Mouse (Mus musculus) cerebellum, adult 11-12 months (tissue): ENCODE data around the gene Isca2.

Experiments
- DNase-seq: peaks from one replicate; pipeline ENCODE4 v3.0.0; 2022

Gene Isca2

GRCm38 (mm10) chr12:84772726-84773441 lies at the start of gene Isca2, which contains the start of gene Npc2:
Gene Isca2, plus strand, starts transcription at chr12:84773251.
Gene Npc2, minus strand, starts transcription at chr12:84773152.
- DNase-seq = peak; percentile 99

DNA sequence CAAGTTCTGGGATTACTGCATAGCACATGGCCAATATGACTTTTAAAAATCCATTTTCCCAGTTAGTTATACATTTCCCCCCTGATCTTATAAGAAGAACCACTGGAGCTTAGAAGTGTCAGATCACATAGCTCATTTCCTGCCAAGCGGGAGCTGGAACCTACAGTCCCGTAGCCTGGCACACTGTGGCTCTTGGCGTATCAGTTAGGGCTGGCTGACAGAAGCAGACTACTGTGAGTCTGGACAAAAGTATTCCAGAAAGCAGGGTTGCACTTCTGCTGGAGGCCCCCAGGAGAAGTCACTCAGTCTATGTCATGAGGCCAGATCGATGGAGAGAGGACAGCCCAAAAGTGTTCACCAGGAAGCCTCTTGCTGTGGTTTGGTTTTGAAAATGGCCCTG lies 46.7 kb upstream of the Isca2 start:
- no peak for DNase-seq

DNA sequence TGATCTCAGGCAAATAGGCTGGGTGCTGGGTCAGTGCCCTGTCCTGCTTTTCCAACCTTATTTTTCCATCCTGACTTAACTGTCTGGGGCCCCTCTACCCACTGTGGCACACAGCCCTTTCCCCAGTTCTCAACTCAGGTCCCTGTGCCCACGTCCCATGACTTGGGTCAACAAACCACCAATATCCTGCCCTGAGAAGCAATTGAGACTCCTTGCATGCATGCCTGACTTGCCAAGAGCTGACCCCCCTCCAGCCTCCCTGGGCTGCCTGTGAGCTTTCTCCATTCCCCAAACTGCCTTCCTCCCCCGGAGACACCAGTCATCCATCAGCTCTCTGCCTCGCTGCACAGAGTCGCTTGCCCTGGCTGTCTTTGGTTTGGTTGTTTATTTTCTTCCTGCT lies 46.1 kb upstream of the Isca2 start:
- DNase-seq = no peak

DNA sequence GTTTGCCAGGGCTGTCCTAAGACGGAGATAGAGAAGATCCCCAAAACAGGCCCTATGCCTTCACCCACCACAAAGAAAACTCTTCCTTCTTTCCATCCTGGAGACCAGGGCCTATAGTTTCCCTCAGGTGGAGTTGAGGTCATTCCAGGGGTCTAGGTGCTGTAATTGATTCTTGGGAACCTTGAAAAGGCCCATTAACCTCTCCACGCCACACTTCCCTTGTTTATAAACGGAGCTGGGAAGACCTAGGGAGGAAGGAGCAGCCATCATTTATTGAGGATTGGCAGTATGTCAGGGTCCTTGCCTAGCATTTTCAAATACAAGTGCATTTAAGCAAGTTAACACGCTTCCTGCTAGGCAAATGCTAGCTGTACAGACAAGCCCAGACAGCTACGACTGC lies 45.6 kb upstream of the Isca2 start:
- DNase-seq = no peak

- DNase-seq = no peak
Measured at GRCm38 (mm10) chr12:84728421-84728820, 44.6 kb upstream of the Isca2 start.

DNA sequence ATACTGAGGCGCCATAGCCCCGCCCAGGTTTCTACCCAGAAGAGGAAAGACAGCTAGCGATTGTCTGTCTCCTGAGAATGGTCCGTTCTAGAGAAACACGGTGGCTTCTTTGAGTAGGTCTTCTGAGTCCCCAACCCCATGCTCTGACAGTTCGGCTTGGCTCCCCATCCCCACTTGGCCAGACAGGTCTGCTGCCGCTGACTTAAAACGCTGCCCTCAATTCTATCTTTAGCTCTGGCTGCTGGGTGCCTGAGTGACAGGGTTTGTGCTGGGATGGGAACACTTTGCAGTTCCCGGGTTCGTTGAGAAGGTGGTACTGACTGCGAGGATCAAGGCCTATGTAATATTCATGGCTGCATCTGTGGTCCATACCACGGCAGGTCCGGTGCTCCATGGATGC lies 39.7 kb upstream of the Isca2 start:
- no peak for DNase-seq

- DNase-seq = no peak
Measured at GRCm38 (mm10) chr12:84743496-84743895, 29.6 kb upstream of the Isca2 start.

GRCm38 (mm10) chr12:84745700-84746099 lies 27.4 kb upstream of the Isca2 start:
- DNase-seq = no peak

DNA sequence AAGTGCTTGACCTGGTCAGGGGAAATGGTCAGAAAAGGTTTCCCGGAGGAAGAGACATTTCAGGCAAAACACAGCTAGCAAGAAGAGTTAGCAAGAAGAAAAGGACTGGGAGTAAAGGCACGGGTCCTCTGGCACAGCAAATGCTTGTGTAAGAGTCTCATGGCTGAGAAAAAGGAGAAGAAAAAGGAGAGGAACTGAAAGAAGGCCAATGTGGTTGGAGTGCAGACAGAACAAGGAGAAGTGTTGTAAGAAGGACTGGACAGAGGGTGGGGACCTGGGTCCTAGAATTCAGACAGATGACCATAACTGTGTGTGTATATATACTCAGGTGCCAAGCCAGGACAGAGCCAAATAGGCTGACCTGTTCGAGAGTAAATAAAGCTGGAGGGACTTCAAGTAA lies 24.9 kb upstream of the Isca2 start:
- no peak for DNase-seq

- DNase-seq = no peak
Measured at GRCm38 (mm10) chr12:84750661-84751060, 22.4 kb upstream of the Isca2 start.

- peak; percentile 82 for DNase-seq
Measured at GRCm38 (mm10) chr12:84752131-84752977, 20.7 kb upstream of the Isca2 start.

- peak; percentile 39 for DNase-seq
Measured at GRCm38 (mm10) chr12:84755008-84755695, 17.9 kb upstream of the Isca2 start.

DNA sequence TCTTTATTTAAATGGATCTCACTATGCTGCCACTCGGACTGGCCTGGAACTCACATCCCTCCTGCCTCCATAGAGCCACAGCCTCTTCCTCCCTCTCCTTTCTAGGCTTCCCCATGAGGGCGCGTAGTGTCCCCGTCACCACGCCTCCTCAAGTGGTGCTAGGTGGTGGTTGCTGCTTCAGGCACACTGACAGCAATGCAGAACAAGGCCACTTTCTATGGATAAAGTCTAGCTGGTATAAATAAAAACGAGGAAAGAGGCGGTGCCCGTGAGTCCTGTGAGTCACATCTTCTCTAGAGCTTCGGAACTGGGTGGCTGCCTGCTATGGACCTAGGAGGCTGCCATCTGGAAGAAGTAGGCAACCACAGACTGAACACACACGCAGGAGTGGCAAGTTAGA lies 17.0 kb upstream of the Isca2 start:
- no peak for DNase-seq

- no peak for DNase-seq
Measured at GRCm38 (mm10) chr12:84759063-84759462, 14.0 kb upstream of the Isca2 start.

- DNase-seq = no peak
Measured at GRCm38 (mm10) chr12:84762532-84762931, 10.5 kb upstream of the Isca2 start.

DNA sequence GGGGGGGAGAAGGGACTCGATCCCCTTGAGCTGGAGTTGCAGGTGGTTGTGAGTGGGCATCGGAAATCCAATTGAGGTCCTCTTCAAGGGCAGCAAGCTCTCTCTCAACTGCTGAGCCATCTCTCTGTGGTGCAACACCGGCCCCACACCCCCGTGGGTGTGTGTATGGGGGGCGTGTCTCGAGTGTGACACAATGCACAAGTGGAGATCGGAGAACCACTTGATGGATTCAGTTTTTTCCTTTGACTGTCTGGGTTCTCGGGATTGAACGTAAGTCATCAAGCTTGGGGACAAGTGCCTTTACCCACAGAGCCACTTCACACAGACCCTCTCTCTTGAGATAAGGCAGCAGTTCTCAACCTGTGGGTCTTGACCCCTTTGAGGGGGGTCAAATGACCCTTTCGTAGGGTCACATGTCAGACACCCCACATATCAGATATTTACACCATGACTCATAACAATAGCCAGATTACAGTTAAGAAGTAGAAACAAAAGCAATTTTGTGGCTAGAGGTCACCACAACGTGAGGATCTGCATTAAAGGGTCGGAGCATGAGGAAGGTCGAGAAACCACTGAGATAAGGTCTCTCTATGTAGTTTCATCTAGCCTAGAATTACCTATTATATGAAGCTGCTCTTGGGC lies 9.4 kb upstream of the Isca2 start:
- no peak for DNase-seq

GRCm38 (mm10) chr12:84764756-84765155 lies 8.3 kb upstream of the Isca2 start:
- no peak for DNase-seq

GRCm38 (mm10) chr12:84765506-84765905 lies 7.5 kb upstream of the Isca2 start:
- no peak for DNase-seq

GRCm38 (mm10) chr12:84766113-84766735 lies 6.8 kb upstream of the Isca2 start:
- no peak for DNase-seq

DNA sequence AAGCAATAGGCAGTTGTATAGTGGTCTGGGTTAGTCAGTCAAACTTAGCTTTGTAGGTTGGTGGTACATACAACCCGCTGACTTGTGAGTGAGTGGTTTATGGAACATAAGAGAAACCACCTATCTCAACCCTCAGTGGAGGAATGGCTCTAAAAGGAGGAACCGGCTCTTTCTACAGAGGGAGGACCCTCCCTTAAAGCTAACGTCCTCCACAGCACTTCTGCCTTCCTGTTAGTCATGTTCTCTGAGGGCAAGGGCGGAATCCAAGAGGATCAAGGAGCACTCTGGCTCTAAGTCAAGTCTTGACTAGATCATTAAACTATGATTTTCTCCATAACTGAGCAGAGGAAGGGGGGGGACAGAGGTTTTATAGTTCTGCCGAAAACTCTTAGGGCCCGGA lies 5.5 kb upstream of the Isca2 start:
- DNase-seq = no peak

DNA sequence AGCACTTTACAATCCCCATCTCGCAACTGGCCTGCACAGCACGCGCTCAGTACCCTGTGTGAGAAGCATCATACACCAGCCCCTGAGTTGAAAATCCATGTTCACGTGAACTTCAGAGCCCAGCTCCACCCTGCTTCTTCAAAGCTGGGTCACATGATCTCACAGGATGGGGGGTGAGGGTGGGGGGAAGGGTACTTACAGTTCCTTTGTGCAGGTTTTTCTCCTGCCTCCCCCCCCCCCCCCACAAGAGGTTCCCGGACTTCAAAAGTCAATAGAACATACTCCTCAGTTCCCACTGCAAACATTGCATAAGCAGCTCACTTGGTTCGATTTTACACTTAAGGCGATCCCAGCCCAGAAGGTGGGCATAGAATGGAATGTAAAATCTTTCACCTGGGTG lies 3.4 kb upstream of the Isca2 start:
- no peak for DNase-seq

GRCm38 (mm10) chr12:84771981-84772520 lies 1.0 kb upstream of the Isca2 start:
- DNase-seq = no peak
